Mouse (Mus musculus): ENCODE data around the gene Cdc42se1. TPM values are rescaled to one million over a fixed set of nuclear protein-coding genes. Genes with fewer than 3 reads are reported as not detected.

Gene Cdc42se1
- total and polyA plus RNA-seq, 3 experiments = 341 to 472 TPM; not detected in 1

DNA sequence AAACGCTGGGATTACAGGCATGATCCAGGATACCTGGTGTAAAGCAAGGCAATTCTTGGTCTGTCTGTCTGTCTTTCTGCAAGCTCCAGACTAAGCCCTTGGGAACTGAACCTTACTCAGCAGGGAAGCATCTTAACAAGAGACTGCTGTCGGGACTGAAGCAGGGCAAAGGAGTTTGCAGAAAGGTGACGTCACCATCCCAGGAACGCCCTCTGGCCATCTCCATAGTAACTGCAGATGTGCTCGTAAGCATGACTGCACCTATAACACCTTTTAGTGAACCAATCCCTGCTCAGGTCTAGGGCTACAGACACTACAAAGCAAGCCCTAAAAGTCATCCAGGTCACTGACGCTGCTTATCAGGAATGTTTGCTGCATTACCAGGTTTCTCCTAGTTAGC lies 4.2 kb upstream of the Cdc42se1 start:
- DNase-seq (ENCODE audit: low read depth, low spot score) = no peak
- Histone ChIP-seq H3K79me2 (ENCODE audit: control insufficient read depth, insufficient read depth, low read length, poor library complexity) (peaks cover 28% of the 10 kb centered on the region), H3K27ac (ENCODE audit: control insufficient read depth, low read depth, low read length) (no peak overlapping the region), H3K27me3 (ENCODE audit: control insufficient read depth in 1 of 2, insufficient read depth in 2 of 2, low read length in 2 of 2) (no peaks in the 10 kb centered on the region), H3K4me3 (ENCODE audit: control insufficient read depth in 1 of 2, insufficient read depth in 1 of 2, low read depth in 2 of 2, low read length in 2 of 2) (no peak overlapping the region), H3K9me3 (replicated peaks; ENCODE audit: insufficient read depth, low read length) (no peaks in the 10 kb centered on the region), H3K4me1 (ENCODE audit: control insufficient read depth in 1 of 2, insufficient read depth in 2 of 2, low read length in 2 of 2) (peaks cover 0 to 4% of the 10 kb centered on the region in 2 experiments; a peak in 3 of 4 replicates), H3K36me3 (ENCODE audit: control insufficient read depth in 1 of 2, insufficient read depth in 2 of 2, low read length in 2 of 2) (peaks cover 3 to 11% of the 10 kb centered on the region in 2 experiments; a peak in 3 of 4 replicates), H3K9ac (ENCODE audit: control insufficient read depth, low read depth, low read length, poor library complexity, severe bottlenecking) (no peak overlapping the region)
- no peak for TF ChIP-seq CHD1 (IDR thresholded peaks at IDR 0.05; ENCODE audit: low read depth, low read length)
- no peak for TF ChIP-seq JUND (IDR thresholded peaks at IDR 0.05; ENCODE audit: low read depth, low read length)
- TF ChIP-seq MYB (IDR thresholded peaks at IDR 0.05; ENCODE audit: low read depth, low read length) = no peak

DNA sequence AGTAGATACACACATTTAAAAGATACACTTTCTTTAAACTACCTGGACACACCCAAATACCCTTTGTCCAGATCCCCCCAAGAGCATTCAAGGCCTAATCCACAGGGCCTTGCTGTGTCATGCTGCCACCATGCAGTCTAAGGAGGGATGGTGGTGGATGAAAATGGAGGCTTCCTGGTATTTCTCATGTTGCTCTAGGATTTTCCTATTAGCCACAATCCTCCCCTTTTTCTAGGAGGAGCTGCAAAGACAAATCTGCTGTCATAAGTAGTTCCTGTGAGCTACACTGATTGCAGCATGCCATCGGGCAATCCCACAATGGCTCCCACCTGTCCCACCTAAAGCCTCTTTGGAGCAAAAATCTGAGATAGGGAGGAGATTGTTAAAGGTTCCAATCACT lies 1.3 kb upstream of the Cdc42se1 start:
- H3K36me3 ChIP-seq (ENCODE audit: control insufficient read depth in 1 of 2, insufficient read depth in 2 of 2, low read length in 2 of 2) = peaks cover 6 to 27% of the 10 kb centered on the region in 2 experiments
- peak overlapping the region; percentile 1 to 73; a peak in 2 of 4 replicates for H3K4me3 ChIP-seq (ENCODE audit: control insufficient read depth in 1 of 2, insufficient read depth in 1 of 2, low read depth in 2 of 2, low read length in 2 of 2)
- H3K27me3 ChIP-seq (ENCODE audit: control insufficient read depth in 1 of 2, insufficient read depth in 2 of 2, low read length in 2 of 2) = no peaks in the 10 kb centered on the region
- H3K9ac ChIP-seq (ENCODE audit: control insufficient read depth, low read depth, low read length, poor library complexity, severe bottlenecking) = peak overlapping the region; percentile 3; the same call in 1 of the 2 replicates
- no peak for TF ChIP-seq MYC (IDR thresholded peaks at IDR 0.05; ENCODE audit: low read depth, low read length)
- no peak for TF ChIP-seq HCFC1 (IDR thresholded peaks at IDR 0.05; ENCODE audit: low read depth, low read length)
- no peak for TF ChIP-seq MAZ (IDR thresholded peaks at IDR 0.05; ENCODE audit: low read depth, low read length)
- no peak for TF ChIP-seq MYB (IDR thresholded peaks at IDR 0.05; ENCODE audit: low read depth, low read length)
- no peak for TF ChIP-seq ZKSCAN1 (IDR thresholded peaks at IDR 0.05; ENCODE audit: low read depth, low read length)
- TF ChIP-seq TBP (IDR thresholded peaks at IDR 0.05; ENCODE audit: low read depth, low read length) = no peak
- TF ChIP-seq JUND (IDR thresholded peaks at IDR 0.05; ENCODE audit: low read depth, low read length) = no peak
- TF ChIP-seq NELFE (IDR thresholded peaks at IDR 0.05; ENCODE audit: low read depth, low read length) = no peak
- no peak for TF ChIP-seq GABPA (IDR thresholded peaks at IDR 0.05; ENCODE audit: low read depth, low read length)
- no peak for TF ChIP-seq CTCF (IDR thresholded peaks at IDR 0.05 in 2 of 3, conservative IDR thresholded peaks at IDR 0.05 in 1 of 3; ENCODE audit: control insufficient read depth in 1 of 3, insufficient read depth in 1 of 3, low read depth in 2 of 3, low read length in 3 of 3, poor library complexity in 1 of 3, severe bottlenecking in 1 of 3)
- TF ChIP-seq USF1 (IDR thresholded peaks at IDR 0.05; ENCODE audit: low read depth, low read length) = no peak
- no peak for TF ChIP-seq UBTF (IDR thresholded peaks at IDR 0.05; ENCODE audit: borderline replicate concordance, insufficient read depth, low read depth, low read length)
- H3K79me2 ChIP-seq (ENCODE audit: control insufficient read depth, insufficient read depth, low read length, poor library complexity) = peaks cover 56% of the 10 kb centered on the region
- H3K9me3 ChIP-seq (replicated peaks; ENCODE audit: insufficient read depth, low read length) = no peaks in the 10 kb centered on the region
- DNase-seq (ENCODE audit: low read depth, low spot score) = no peak
- peaks cover 16 to 21% of the 10 kb centered on the region in 2 experiments for H3K4me1 ChIP-seq (ENCODE audit: control insufficient read depth in 1 of 2, insufficient read depth in 2 of 2, low read length in 2 of 2)
- H3K27ac ChIP-seq (ENCODE audit: control insufficient read depth, low read depth, low read length) = no peak overlapping the region
